Mouse (Mus musculus): ENCODE results near the gene Arl6ip1. TPM values are rescaled to one million over a fixed set of nuclear protein-coding genes. Genes with fewer than 3 reads are reported as not detected.

Gene Arl6ip1
- polyA plus RNA-seq, 1 experiment from 2014 or later: 363 TPM

Other genes starting within 250 kb of the Arl6ip1 start
- gene Rps15a, start 13.5 kb downstream of the Arl6ip1 start, polyA plus RNA-seq (2015; fragmentation: Nextera tagmentation; extraction: Ambion mirVana): 598 and 707 TPM in 2 replicates
- gene Smg1, start 114.0 kb upstream of the Arl6ip1 start, polyA plus RNA-seq (2015; fragmentation: Nextera tagmentation; extraction: Ambion mirVana): 10.6 and 14.2 TPM in 2 replicates